Mouse (Mus musculus) urinary bladder, postnatal 36 days (tissue): ENCODE measurements around the gene Ttc21a.
A peak's percentile ranks its signal among the peaks of the same experiment; 100 is the strongest.

ENCODE experiments used
- DNase-seq, 2 experiments: peaks; one replicate each; pipeline ENCODE4 v3.0.0; 2022; ENCODE audit warnings: low spot score in 2 of 2, mixed read lengths in 1 of 2

Ttc21a gene

DNA sequence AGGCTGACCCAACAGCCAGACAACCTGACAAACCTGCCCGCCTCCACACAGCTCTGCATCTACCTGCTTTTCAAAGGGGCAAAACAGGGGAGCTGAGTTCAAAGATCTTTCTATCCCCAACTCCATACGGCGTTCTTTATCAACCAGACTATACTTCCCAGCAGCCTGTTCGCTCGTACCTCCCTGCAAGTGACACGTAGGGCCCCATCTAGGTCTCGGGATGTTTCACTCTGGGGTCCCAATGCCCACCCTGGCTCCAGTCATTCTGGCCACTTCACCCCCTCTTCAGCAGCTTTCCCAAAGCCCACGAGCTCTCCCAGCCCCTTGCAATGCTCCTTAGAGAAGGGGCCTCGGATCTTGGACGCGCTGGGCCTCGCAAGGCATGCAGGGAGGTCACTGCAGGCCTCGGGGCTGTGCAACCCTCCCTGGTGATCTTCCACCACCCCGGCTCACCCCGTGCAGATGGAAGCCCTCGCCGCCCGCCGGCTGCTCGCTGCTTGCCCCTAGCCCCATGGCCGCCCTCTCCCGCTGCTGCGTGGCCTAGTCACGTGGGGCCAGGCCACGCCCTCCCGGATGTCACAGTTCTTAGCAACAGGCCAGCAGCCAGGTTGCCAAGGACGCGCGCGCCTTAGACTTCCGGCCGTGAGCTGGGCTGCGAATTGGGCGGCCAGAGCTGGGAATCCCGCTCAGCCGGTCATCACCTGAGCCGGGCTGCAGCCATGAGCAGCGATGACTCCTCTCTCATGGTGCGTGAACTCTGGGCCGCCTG is at the start of gene Ttc21a, which contains the start of gene Gorasp1:
TSS of gene Ttc21a (plus strand) at position 602 of the 769 bp plus-strand sequence.
TSS of gene Gorasp1 (minus strand) at position 561 of the 769 bp plus-strand sequence.
- DNase-seq: peak; percentile 92 to 95

DNA sequence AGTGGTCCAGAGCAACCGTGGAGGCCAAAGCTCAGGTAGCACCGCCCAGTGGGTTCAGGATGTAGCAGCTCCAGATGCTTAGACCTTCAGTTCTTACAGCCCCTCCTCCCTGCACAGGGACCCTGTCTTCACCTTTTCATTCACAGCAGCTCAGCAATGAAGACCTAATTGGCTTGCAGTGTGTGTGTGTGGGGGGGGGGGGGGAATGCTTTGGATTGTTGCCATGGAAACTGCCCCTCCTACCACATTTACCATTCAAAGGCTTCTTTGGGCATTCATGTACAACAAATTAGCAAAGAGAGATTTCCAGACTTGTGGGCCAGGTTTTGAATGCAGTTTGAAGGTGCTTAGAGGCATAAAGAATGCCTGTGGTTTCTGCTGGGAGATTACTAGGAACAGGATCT is 48.6 kb upstream of the Ttc21a start:
- no peak for DNase-seq

GRCm38 (mm10) chr9:119889446-119889845 is 48.0 kb upstream of the Ttc21a start:
- no peak for DNase-seq

- DNase-seq: no peak
Observed at GRCm38 (mm10) chr9:119890692-119891091, 46.7 kb upstream of the Ttc21a start.

DNA sequence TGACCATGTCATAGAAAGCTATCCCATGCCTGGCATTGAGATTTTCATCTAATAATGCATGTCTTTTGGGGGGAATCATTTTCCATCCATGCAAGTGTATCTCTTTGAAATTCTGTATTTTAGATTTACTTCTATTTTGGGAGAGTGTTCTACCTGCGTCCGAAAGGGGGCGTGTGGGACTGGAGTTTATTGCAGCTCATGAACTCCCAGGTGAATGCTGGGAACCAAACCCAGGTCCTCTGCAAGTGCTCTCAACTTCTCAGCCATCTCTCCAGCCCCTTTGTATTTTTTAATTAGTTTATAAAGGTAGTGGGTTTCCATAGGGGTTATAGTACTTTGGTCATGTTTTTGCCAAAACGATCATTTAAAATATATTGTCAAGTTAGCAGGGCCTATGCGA is 43.5 kb upstream of the Ttc21a start:
- DNase-seq: no peak

DNA sequence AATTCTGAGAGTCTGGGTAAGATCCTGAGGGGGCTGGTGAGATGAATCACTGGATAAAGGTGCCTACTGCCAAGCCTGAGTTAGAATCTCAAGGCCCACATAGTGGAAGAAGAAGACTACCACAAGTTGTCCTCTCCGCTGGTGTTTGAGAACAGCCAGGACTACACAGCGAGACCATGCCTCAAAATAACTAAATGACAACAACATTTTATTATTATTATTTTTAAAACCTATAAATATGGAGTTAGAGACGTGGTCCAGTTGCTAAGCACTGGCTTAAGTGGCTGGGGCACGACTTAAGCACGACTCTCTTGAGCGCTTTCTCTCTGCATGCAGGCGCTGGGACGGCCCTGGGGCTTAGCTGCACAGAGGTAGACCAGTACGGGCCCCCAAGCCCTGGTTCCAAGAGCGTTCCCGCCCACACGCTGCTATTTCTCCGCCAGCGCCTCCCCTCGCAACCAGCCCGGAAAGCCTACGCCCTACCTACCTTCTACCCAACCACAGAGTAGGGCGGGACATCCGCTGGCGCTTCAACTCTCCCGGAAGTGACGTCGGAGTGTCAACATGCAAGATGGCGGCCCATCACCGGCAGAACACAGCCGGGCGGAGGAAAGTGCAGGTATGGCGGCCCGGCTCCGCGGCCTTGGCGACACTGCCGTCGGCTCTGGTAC is 42.9 kb upstream of the Ttc21a start, which contains the start of gene Wdr48:
TSS of gene Wdr48 (plus strand) at position 540 of the 671 bp plus-strand sequence.
- peak; percentile 92 to 96 for DNase-seq

DNA sequence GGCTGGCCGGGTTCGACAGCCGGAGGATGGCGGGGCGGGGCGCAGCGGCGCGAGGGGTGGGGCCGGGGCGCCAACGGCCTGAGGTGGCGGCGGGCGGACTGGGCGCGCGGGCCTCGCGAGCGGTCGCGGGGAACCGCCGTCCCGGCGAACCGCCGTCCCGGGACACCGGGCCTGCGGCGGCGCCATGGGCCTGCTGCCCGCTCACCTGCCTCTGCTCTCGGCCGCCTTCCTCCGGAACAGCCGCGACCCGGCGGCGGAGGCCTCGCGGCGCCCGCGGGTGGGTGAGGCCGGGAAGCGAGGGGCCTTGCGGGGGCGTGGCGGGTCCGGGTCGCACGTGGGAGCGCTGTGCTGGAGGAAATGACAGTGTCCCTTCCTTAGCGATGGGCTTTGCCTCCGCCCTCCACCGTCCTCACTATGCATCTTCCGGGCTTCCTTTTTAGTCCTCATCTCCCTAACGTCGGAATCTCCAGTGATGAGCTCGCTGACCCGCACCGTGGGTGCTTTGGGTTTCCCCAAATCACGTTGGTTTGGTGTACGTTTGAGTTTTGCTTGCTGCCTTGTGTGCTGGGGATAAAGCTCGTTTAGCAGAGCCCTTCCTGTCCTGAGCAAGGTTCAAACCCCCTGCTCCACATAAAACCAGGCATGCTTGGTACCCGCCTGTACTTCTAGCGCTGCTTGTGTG is 42.2 kb upstream of the Ttc21a start:
- DNase-seq: peak in 1 of 2 experiments; percentile 30

DNA sequence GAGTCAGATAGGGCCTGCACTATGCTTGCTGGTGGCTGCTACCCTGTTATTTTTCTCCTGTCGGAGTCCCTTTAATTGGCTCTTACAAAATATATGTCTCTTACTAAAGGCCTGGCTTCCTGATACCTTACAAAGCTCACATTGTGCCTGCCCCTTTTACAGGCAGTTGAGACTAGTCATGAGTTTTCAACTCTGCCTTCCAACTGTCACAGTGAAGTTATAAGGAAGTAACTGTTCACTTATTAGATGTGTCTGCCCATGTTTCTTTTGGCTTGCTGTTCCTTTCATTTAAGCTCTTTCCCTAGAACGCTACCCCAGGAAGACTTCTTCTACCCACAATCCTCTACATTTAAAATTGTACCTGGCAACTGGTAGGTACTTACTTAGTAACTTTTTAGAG is 38.0 kb upstream of the Ttc21a start:
- DNase-seq: no peak

- no peak for DNase-seq
Observed at GRCm38 (mm10) chr9:119902410-119903151, 34.8 kb upstream of the Ttc21a start.

DNA sequence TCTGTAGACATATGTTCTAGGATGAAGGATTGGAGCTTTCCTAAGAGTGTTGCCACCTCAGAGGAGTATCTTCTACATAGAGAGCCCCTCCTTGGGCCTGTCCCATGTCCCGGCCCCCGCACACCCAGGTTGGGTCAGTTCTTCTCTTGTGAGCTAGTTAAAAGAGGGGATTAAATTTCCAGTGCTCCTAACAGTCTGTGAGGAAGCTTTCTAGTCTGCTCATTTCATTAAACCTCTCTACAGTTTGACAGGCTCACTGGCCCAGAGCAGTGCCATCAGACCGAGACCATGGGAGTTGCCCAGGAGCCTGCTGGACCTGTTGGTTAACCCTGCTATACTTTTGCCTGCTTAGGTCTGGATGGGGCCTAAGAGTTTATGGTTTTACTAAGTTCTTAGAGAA is 28.7 kb upstream of the Ttc21a start:
- no peak for DNase-seq

DNA sequence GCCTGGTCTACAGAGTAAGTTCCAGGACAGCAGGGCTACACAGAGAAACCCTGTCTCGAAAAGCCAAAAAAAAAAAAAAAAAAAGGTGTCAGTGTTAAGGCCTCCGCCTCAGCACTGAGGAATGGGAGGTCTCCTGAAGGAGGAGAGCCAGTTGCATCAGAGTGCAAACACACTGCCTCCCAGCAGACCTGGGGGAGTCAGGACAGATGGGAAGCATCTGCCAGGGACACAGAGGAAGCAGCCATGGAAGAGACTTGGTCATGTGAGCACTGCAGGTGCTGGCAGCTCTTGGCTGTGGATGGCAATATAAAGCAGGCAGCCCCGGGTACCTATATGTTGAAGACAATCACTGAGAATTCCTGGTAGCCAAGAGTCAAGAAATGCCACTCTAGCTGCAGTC is 27.5 kb upstream of the Ttc21a start:
- DNase-seq: no peak

DNA sequence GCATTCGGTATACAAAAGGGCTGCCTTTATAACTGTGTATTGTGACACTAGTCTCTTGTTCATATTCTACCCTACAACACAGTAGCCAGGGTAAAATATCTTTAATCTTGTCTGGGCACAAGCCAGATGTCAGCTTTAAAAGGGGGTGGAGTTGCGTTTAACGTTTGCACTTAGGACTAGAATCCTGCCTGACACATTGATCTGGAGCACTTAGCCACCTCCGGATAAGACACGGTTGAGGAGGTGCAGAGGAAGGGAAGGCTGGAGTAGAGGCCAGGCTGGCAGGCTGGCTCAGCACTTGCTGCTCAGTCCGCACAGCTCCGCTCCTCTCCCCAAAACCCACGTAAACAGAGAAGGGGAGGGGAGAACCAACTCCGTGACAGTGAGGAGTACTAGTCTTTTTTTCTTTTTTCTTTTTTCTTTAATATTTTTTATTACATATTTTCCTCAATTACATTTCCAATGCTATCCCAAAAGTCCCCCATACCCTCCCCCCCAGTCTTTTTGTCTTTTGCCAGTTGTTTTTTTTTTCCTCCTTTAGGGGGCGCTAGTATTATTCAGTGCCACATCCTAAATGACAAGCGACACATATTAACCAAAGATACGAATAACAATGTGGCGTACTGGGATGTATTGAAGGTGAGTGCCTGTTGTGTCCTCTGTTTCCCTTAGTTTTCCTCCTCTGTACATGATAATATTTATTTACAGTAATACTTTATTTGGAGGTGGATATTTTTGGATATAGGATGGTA is 24.1 kb upstream of the Ttc21a start:
- no peak for DNase-seq

DNA sequence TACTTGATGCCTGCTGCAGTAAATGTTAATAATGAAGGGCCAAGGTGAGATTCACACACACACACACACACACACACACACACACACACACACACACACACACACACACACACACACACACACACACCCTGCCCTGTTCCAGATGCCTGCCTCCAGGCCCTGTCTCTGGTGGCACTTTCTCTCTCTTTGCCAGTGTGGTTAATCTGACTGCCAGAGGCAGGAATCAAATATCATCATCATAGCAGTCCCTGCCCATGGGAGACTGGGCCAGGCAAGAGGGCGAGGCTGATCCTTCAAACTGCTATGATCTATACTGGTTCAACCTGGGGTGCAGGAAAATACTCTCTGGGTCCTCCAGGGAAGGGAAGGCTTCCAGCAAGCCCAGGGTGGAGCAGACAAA is 17.5 kb upstream of the Ttc21a start:
- DNase-seq: no peak

- DNase-seq: no peak
Observed at GRCm38 (mm10) chr9:119923462-119923861, 13.9 kb upstream of the Ttc21a start.

DNA sequence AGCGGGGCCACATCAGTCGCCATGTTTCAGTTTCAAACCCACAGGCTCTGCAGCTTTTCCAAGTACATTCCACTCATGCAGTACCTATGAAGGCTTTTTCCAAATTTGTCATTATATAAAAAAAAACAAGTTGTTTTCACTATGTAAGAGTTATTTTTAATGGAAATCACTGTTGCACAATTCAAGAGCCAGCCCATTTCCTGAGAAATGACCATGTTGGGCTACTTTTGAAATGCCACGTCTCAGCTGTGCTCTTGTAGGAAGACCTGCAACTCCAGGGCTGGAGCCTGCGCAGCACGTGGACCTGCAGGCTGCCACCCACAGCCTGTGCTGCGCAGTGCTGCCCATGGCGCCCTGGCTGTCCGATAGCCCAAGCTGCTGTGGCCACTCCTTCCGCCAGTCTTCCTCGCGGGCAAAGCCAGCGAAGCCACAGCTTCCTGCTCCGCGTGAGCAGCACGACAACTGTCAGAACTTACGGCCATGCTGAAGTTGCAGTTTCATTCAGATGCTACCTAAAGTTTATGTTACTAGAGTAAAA is 12.2 kb upstream of the Ttc21a start:
- DNase-seq: no peak

GRCm38 (mm10) chr9:119925729-119926128 is 11.7 kb upstream of the Ttc21a start:
- DNase-seq: no peak

GRCm38 (mm10) chr9:119926497-119926896 is 10.9 kb upstream of the Ttc21a start:
- no peak for DNase-seq

DNA sequence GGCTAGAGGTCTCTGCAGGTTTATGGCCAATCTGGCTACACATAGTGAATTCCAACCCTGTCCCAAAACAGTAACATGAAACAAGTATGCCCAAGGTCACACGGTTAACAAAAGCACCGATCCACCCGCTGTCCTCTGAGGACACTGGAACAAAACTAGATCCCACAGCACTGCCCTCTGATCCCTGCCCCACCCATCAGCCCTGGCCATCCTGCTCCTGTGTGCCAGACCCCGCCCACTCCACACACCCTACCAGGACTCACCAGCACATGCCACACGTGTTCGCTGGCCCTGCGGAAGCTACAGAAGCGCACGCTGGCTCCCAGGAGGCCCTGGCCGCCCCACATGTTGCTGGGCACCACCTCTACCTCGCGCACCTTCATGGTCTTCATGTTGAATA is 5.0 kb upstream of the Ttc21a start:
- DNase-seq: peak in 1 of 2 experiments; percentile 63

DNA sequence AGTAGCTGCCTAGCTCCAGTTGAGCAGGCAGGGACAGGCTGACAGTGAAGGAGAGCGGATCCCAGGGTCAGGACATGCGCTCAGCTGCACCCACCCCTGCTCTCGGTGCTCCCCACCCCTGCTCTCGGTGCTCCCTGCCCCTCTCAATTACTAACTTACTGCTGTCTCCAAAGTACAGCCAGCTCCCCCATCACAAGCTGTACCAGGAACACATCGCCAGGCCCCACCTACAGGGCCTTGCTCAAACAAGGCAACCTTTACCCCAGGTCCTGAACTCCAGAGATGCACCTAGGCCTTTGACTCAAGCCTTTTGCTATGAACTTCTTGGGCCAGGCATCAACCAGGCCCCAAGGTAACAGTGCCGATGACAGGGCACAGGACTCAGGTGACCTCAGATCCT is 3.7 kb upstream of the Ttc21a start:
- DNase-seq: no peak

- DNase-seq: no peak
Observed at GRCm38 (mm10) chr9:119938496-119938895, 1.1 kb downstream of the Ttc21a start.

DNA sequence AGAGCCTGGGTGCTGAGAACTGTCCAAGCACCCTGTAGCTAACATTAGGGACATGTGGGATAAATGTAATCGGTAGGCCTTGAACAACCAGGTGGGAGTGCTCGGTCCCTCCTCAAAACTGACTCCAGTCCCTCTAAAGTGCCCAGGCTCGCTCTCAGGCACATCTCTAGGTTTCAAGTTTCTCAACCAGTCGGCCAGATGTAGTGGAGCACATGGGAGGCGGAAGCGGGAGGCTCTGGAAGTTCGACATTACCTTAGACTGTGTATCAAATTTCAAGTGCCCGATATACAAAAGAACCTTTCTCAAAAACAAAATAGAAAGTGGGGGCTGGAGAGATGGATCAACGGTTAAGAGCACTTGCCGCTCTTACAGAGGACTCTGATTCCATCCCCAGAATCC is 2.2 kb downstream of the Ttc21a start:
- DNase-seq: no peak
